Mouse (Mus musculus) heart, embryonic 14.5 days (tissue): Measurements from ENCODE around the gene Cln5. TPM values are rescaled to one million over a fixed set of nuclear protein-coding genes. Genes with fewer than 3 reads are reported as not detected.

ENCODE experiments used
- ATAC-seq: fragments of 200-750 bp; cut with Nextera tagmentation; 2 replicates; pipeline ENCODE4 v1.8.0; 2017; ENCODE audit warnings: low read depth, moderate TSS enrichment; ENCODE audit not compliant: insufficient number of reproducible peaks, insufficient read depth, low FRiP score
- H3K27ac ChIP-seq, 2 experiments: fragments of 200-500 bp in 1 of 2; fragments of 300-500 bp in 1 of 2; sonication (generic) in 1 of 2; replicated peaks in 1 of 2; 2 replicates each; pipeline ENCODE4 v1.5.1; 2012 to 2014; ENCODE audit warnings: low read depth in 2 of 2, low read length in 2 of 2, control low read depth in 1 of 2, mild to moderate bottlenecking in 1 of 2, mixed read lengths in 1 of 2; ENCODE audit not compliant: control insufficient read depth in 1 of 2, insufficient read depth in 1 of 2
- H3K27me3 ChIP-seq: fragments of 300-500 bp; sonication (generic); 2 replicates; pipeline ENCODE4 v1.6.1; 2014; ENCODE audit warnings: mild to moderate bottlenecking, low read length, control low read depth; ENCODE audit not compliant: control insufficient read depth, insufficient read depth
- H3K36me3 ChIP-seq: fragments of 300-500 bp; sonication (generic); 2 replicates; pipeline ENCODE4 v1.6.1; 2014; ENCODE audit warnings: mild to moderate bottlenecking, control low read depth, low read length, mixed read lengths; ENCODE audit not compliant: control insufficient read depth, insufficient read depth
- H3K4me1 ChIP-seq, 2 experiments: fragments of 200-500 bp in 1 of 2; fragments of 300-500 bp in 1 of 2; sonication (generic) in 1 of 2; 2 replicates each; pipeline ENCODE4 v1.6.1; 2012 to 2014; ENCODE audit warnings: low read length in 2 of 2, control low read depth in 1 of 2, mixed read lengths in 1 of 2; ENCODE audit not compliant: control insufficient read depth in 2 of 2, insufficient read depth in 2 of 2
- H3K4me2 ChIP-seq: fragments of 300-500 bp; sonication (generic); 2 replicates; pipeline ENCODE4 v1.6.1; 2014; ENCODE audit warnings: mild to moderate bottlenecking, low read length
- H3K4me3 ChIP-seq, 2 experiments: fragments of 200-500 bp in 1 of 2; fragments of 300-500 bp in 1 of 2; sonication (generic) in 1 of 2; 2 replicates each; pipeline ENCODE4 v1.5.1; 2012 to 2014; ENCODE audit warnings: low read length in 2 of 2, mild to moderate bottlenecking in 2 of 2, control low read depth in 1 of 2, low read depth in 1 of 2, moderate library complexity in 1 of 2; ENCODE audit not compliant: control insufficient read depth in 1 of 2, insufficient read depth in 1 of 2
- H3K9ac ChIP-seq: fragments of 300-500 bp; sonication (generic); 2 replicates; pipeline ENCODE4 v1.6.1; 2014; ENCODE audit warnings: mild to moderate bottlenecking, low read length
- H3K9me3 ChIP-seq: fragments of 300-500 bp; sonication (generic); 2 replicates; pipeline ENCODE4 v1.6.1; 2016; ENCODE audit warnings: low read length, control low read depth; ENCODE audit not compliant: control insufficient read depth
- WGBS: fragments of 180-500 bp; shearing (Covaris S2); extraction: QIAGEN DNeasy Blood & Tissue Kit; methylation state at CpG from one replicate; pipeline ENCODE4 v1.1.7; 2014; 5-methylcytosine and 5-hydroxymethylcytosine counted together
- polyA plus RNA-seq: library from polyadenylated mRNA; unstranded; fragments of >200 nt; fragmentation: Nextera tagmentation; extraction: Ambion mirVana; gene quantifications from 2 replicates; pipeline ENCODE4 v1.2.1, GENCODE M21; 2014

Gene Cln5
- 28.5 and 29.8 TPM in 2 replicates for polyA plus RNA-seq

- no peaks in the 10 kb centered on the region for H3K27me3 ChIP-seq
- under 1% methylated on average over 45 of the region's 65 CpGs for WGBS
These were observed at the start of gene Cln5 for GRCm38 (mm10) chr14:103069864-103070611. Gene Cln5, plus strand, starts transcription at chr14:103070216.

GRCm38 (mm10) chr14:103029203-103029602 lies 40.8 kb upstream of the Cln5 start:
- no peaks in the 10 kb centered on the region; a peak in 1 of 4 replicates for H3K4me1 ChIP-seq

More at GRCm38 (mm10) chr14:103069864-103070611, at the start of gene Cln5:
- peak within 1 kb of the TSS; percentile 84 to 88 for H3K27ac ChIP-seq
- no peaks in the 10 kb centered on the region for H3K9me3 ChIP-seq
- H3K4me2 ChIP-seq, result peak within 1 kb of the TSS; percentile 97
- peaks cover 3 to 11% of the 10 kb centered on the region in 2 experiments; a peak in 3 of 4 replicates for H3K4me1 ChIP-seq
- peak within 1 kb of the TSS; percentile 79 for H3K9ac ChIP-seq
- H3K4me3 ChIP-seq, result peak within 1 kb of the TSS; percentile 62 to 78
- ATAC-seq, result peak; percentile 95
- H3K36me3 ChIP-seq, result peaks cover 30% of the 10 kb centered on the region

GRCm38 (mm10) chr14:103033271-103033823 lies 36.7 kb upstream of the Cln5 start:
- Histone ChIP-seq H3K4me2 (no peak overlapping the region), H3K36me3 (no peaks in the 10 kb centered on the region), H3K27ac (peak overlapping the region; percentile 45 to 76), H3K9me3 (no peaks in the 10 kb centered on the region), H3K9ac (no peak overlapping the region), H3K4me3 (no peak overlapping the region), H3K4me1 (no peaks in the 10 kb centered on the region; a peak in 1 of 4 replicates), H3K27me3 (no peaks in the 10 kb centered on the region)
- WGBS, result 58% methylated on average over 10 of the region's 10 CpGs
- ATAC-seq, result no peak

More at GRCm38 (mm10) chr14:103029203-103029602, 40.8 kb upstream of the Cln5 start:
- 75% methylated on average over 2 of the region's 2 CpGs for WGBS
- no peaks in the 10 kb centered on the region for H3K36me3 ChIP-seq
- no peaks in the 10 kb centered on the region for H3K27me3 ChIP-seq
- no peak overlapping the region for H3K4me3 ChIP-seq
- H3K9ac ChIP-seq, result no peak overlapping the region
- H3K27ac ChIP-seq, result no peak overlapping the region
- no peak for ATAC-seq
- no peak overlapping the region for H3K4me2 ChIP-seq
- H3K9me3 ChIP-seq, result no peaks in the 10 kb centered on the region

- H3K9me3 ChIP-seq, result no peaks in the 10 kb centered on the region
- no peaks in the 10 kb centered on the region for H3K36me3 ChIP-seq
- H3K27me3 ChIP-seq, result no peaks in the 10 kb centered on the region
- WGBS, result 82% methylated on average over 9 of the region's 9 CpGs
- H3K4me3 ChIP-seq, result no peak overlapping the region
- no peaks in the 10 kb centered on the region; a peak in 1 of 4 replicates for H3K4me1 ChIP-seq
- no peak overlapping the region for H3K9ac ChIP-seq
- H3K4me2 ChIP-seq, result no peak overlapping the region
- peak overlapping the region in 1 of 2 experiments; percentile 45; a peak in 1 of 4 replicates for H3K27ac ChIP-seq
- ATAC-seq, result no peak
These were observed 35.9 kb upstream of the Cln5 start for GRCm38 (mm10) chr14:103034076-103034475.

GRCm38 (mm10) chr14:103037016-103037415 lies 33.0 kb upstream of the Cln5 start:
- WGBS, result 77% methylated on average over 3 of the region's 3 CpGs
- no peak for ATAC-seq

GRCm38 (mm10) chr14:103046677-103047076 lies 23.3 kb upstream of the Cln5 start, which contains the start of gene Acod1:
Gene Acod1, plus strand, starts transcription at chr14:103046977.
- Histone ChIP-seq H3K27me3 (no peaks in the 10 kb centered on the region), H3K4me2 (no peak within 1 kb of the TSS), H3K9me3 (no peaks in the 10 kb centered on the region), H3K4me1 (no peaks in the 10 kb centered on the region), H3K9ac (no peak within 1 kb of the TSS), H3K4me3 (no peak within 1 kb of the TSS), H3K27ac (no peak within 1 kb of the TSS), H3K36me3 (no peaks in the 10 kb centered on the region)
- WGBS, result 57% methylated on average over 2 of the region's 2 CpGs
- ATAC-seq, result no peak

More at GRCm38 (mm10) chr14:103037016-103037415, 33.0 kb upstream of the Cln5 start:
- no peak overlapping the region for H3K4me2 ChIP-seq
- no peak overlapping the region for H3K27ac ChIP-seq
- no peak overlapping the region for H3K9ac ChIP-seq
- no peak overlapping the region for H3K4me3 ChIP-seq
- H3K4me1 ChIP-seq, result no peaks in the 10 kb centered on the region; a peak in 1 of 4 replicates
- H3K27me3 ChIP-seq, result no peaks in the 10 kb centered on the region
- H3K9me3 ChIP-seq, result no peaks in the 10 kb centered on the region
- H3K36me3 ChIP-seq, result no peaks in the 10 kb centered on the region

GRCm38 (mm10) chr14:103048292-103049086 lies 21.5 kb upstream of the Cln5 start:
- H3K9me3 ChIP-seq, result no peaks in the 10 kb centered on the region

More at GRCm38 (mm10) chr14:103048292-103049086, 21.5 kb upstream of the Cln5 start:
- no peak for ATAC-seq
- H3K4me2 ChIP-seq, result no peak overlapping the region
- no peak overlapping the region for H3K9ac ChIP-seq
- H3K4me3 ChIP-seq, result no peak overlapping the region
- H3K36me3 ChIP-seq, result no peaks in the 10 kb centered on the region
- no peaks in the 10 kb centered on the region for H3K4me1 ChIP-seq
- no peak overlapping the region for H3K27ac ChIP-seq
- WGBS, result 47% methylated on average over 11 of the region's 11 CpGs
- no peaks in the 10 kb centered on the region for H3K27me3 ChIP-seq
